Mouse (Mus musculus) forebrain, embryonic 11.5 days (tissue): Measurements from ENCODE around the gene Cfap100. TPM values are rescaled to one million over a fixed set of nuclear protein-coding genes. Genes with fewer than 3 reads are reported as not detected.

Experiments used
- ATAC-seq: fragments of 200-750 bp; cut with Nextera tagmentation; replicated peaks from 2 replicates; pipeline ENCODE4 v1.8.0; 2017; ENCODE audit warnings: moderate TSS enrichment; ENCODE audit not compliant: low FRiP score
- DNase-seq: peaks from one replicate; pipeline ENCODE4 v3.0.0-alpha.2; 2017; ENCODE audit warnings: low spot score
- H3K27ac ChIP-seq: fragments of 300-500 bp; sonication (generic); 2 replicates; pipeline ENCODE4 v1.5.1; 2014; ENCODE audit warnings: low read depth, low read length
- H3K27me3 ChIP-seq: fragments of 300-500 bp; sonication (generic); 2 replicates; pipeline ENCODE4 v1.6.1; 2014; ENCODE audit warnings: mild to moderate bottlenecking, low read length, mixed read lengths; ENCODE audit not compliant: control insufficient read depth, insufficient read depth
- H3K36me3 ChIP-seq: fragments of 300-500 bp; sonication (generic); 2 replicates; pipeline ENCODE4 v1.6.1; 2014; ENCODE audit warnings: mild to moderate bottlenecking, low read length, moderate library complexity, mixed read lengths; ENCODE audit not compliant: control insufficient read depth, insufficient read depth
- H3K4me1 ChIP-seq: fragments of 300-500 bp; sonication (generic); replicated peaks from 2 replicates; pipeline ENCODE4 v1.6.1; 2014; ENCODE audit warnings: low read length, mixed read lengths; ENCODE audit not compliant: control insufficient read depth, insufficient read depth
- H3K4me2 ChIP-seq: fragments of 300-500 bp; sonication (generic); 2 replicates; pipeline ENCODE4 v1.6.1; 2014; ENCODE audit warnings: low read depth, mild to moderate bottlenecking, low read length, moderate library complexity, mixed read lengths; ENCODE audit not compliant: severe bottlenecking
- H3K4me3 ChIP-seq: fragments of 300-500 bp; sonication (generic); 2 replicates; pipeline ENCODE4 v1.5.1; 2014; ENCODE audit warnings: low read depth, low read length
- H3K9ac ChIP-seq: fragments of 300-500 bp; sonication (generic); 2 replicates; pipeline ENCODE4 v1.6.1; 2014; ENCODE audit warnings: low read length
- H3K9me3 ChIP-seq: fragments of 300-500 bp; sonication (generic); 2 replicates; pipeline ENCODE4 v1.6.1; 2016; ENCODE audit warnings: low read length, mixed read lengths; ENCODE audit not compliant: control insufficient read depth
- WGBS: fragments of 180-500 bp; shearing (Covaris S2); extraction: QIAGEN DNeasy Blood & Tissue Kit; methylation state at CpG from one replicate; pipeline ENCODE4 v1.1.7; 2014; 5-methylcytosine and 5-hydroxymethylcytosine counted together
- polyA plus RNA-seq: library from polyadenylated mRNA; unstranded; fragments of >200 nt; fragmentation: Nextera tagmentation; extraction: Ambion mirVana; gene quantifications from 2 replicates; pipeline ENCODE4 v1.2.1, GENCODE M21; 2014

Cfap100 gene
- polyA plus RNA-seq, 1 experiment from 2014 or later = 1.8 TPM

GRCm38 (mm10) chr6:90429911-90430310 is 1.3 kb upstream of the Cfap100 start:
- no peak overlapping the region for H3K27ac ChIP-seq
- H3K27me3 ChIP-seq = peaks cover 4% of the 10 kb centered on the region; the same call in 1 of the 2 replicates
- H3K9ac ChIP-seq = no peak overlapping the region
- no peak overlapping the region for H3K4me2 ChIP-seq
- DNase-seq = no peak
- no peak for ATAC-seq
- H3K36me3 ChIP-seq = no peaks in the 10 kb centered on the region
- 90% methylated on average over 14 of the region's 14 CpGs for WGBS
- H3K9me3 ChIP-seq = no peaks in the 10 kb centered on the region
- no peak overlapping the region for H3K4me3 ChIP-seq
- peaks cover 3% of the 10 kb centered on the region; the same call in 1 of the 2 replicates for H3K4me1 ChIP-seq

GRCm38 (mm10) chr6:90426003-90426402 is 2.6 kb downstream of the Cfap100 start:
- no peaks in the 10 kb centered on the region for H3K9me3 ChIP-seq
- 85% methylated on average over 4 of the region's 4 CpGs for WGBS
- H3K27ac ChIP-seq = no peak overlapping the region

GRCm38 (mm10) chr6:90425361-90425760 is 3.2 kb downstream of the Cfap100 start:
- 81% methylated on average over 3 of the region's 3 CpGs for WGBS
- H3K36me3 ChIP-seq = no peaks in the 10 kb centered on the region
- H3K9me3 ChIP-seq = no peaks in the 10 kb centered on the region
- peaks cover 4% of the 10 kb centered on the region; the same call in 1 of the 2 replicates for H3K27me3 ChIP-seq
- DNase-seq (no peak), ATAC-seq (no peak)
- H3K4me1 ChIP-seq = peaks cover 5% of the 10 kb centered on the region; the same call in 1 of the 2 replicates
- no peak overlapping the region for H3K9ac ChIP-seq
- H3K4me3 ChIP-seq = no peak overlapping the region
- H3K27ac ChIP-seq = no peak overlapping the region
- H3K4me2 ChIP-seq = no peak overlapping the region

More at GRCm38 (mm10) chr6:90426003-90426402, 2.6 kb downstream of the Cfap100 start:
- no peak for ATAC-seq
- Histone ChIP-seq H3K9ac (no peak overlapping the region), H3K4me2 (no peak overlapping the region), H3K4me1 (peaks cover 5% of the 10 kb centered on the region; the same call in 1 of the 2 replicates), H3K4me3 (no peak overlapping the region), H3K36me3 (no peaks in the 10 kb centered on the region), H3K27me3 (peaks cover 4% of the 10 kb centered on the region; the same call in 1 of the 2 replicates)
- no peak for DNase-seq

- Histone ChIP-seq H3K4me1 (peaks cover 2% of the 10 kb centered on the region; the same call in 1 of the 2 replicates), H3K27me3 (peaks cover 4% of the 10 kb centered on the region; the same call in 1 of the 2 replicates), H3K4me2 (peak overlapping the region; percentile 44), H3K4me3 (no peak overlapping the region), H3K9ac (peak overlapping the region; percentile 43), H3K27ac (no peak overlapping the region), H3K9me3 (no peaks in the 10 kb centered on the region), H3K36me3 (no peaks in the 10 kb centered on the region)
- 4% methylated on average over 14 of the region's 14 CpGs for WGBS
- ATAC-seq (peak; percentile 89), DNase-seq (peak; percentile 90)
Measured at GRCm38 (mm10) chr6:90422565-90422964, 6.0 kb downstream of the Cfap100 start.

- no peaks in the 10 kb centered on the region for H3K36me3 ChIP-seq
- no peaks in the 10 kb centered on the region for H3K4me1 ChIP-seq
- H3K4me2 ChIP-seq = no peak overlapping the region
- no peak overlapping the region for H3K4me3 ChIP-seq
- ATAC-seq (no peak), DNase-seq (no peak)
- H3K27ac ChIP-seq = no peak overlapping the region
- 84% methylated on average over 7 of the region's 7 CpGs for WGBS
- H3K27me3 ChIP-seq = no peaks in the 10 kb centered on the region
- no peak overlapping the region for H3K9ac ChIP-seq
- no peaks in the 10 kb centered on the region for H3K9me3 ChIP-seq
Measured at GRCm38 (mm10) chr6:90411926-90412325, 16.7 kb downstream of the Cfap100 start.

GRCm38 (mm10) chr6:90410972-90411371 is 17.6 kb downstream of the Cfap100 start:
- ATAC-seq (no peak), DNase-seq (no peak)
- Histone ChIP-seq H3K36me3 (no peaks in the 10 kb centered on the region), H3K27ac (no peak overlapping the region), H3K4me2 (no peak overlapping the region), H3K4me3 (no peak overlapping the region), H3K4me1 (no peaks in the 10 kb centered on the region), H3K9ac (no peak overlapping the region), H3K27me3 (no peaks in the 10 kb centered on the region), H3K9me3 (no peaks in the 10 kb centered on the region)
- 86% methylated on average over 1 of the region's 1 CpGs for WGBS

GRCm38 (mm10) chr6:90408632-90409031 is 20.0 kb downstream of the Cfap100 start:
- H3K4me1 ChIP-seq = no peaks in the 10 kb centered on the region
- DNase-seq = no peak
- H3K27me3 ChIP-seq = no peaks in the 10 kb centered on the region
- no peak overlapping the region for H3K4me2 ChIP-seq
- H3K36me3 ChIP-seq = no peaks in the 10 kb centered on the region
- ATAC-seq = no peak
- H3K27ac ChIP-seq = no peak overlapping the region
- H3K9ac ChIP-seq = no peak overlapping the region
- no peaks in the 10 kb centered on the region for H3K9me3 ChIP-seq
- no peak overlapping the region for H3K4me3 ChIP-seq

GRCm38 (mm10) chr6:90397291-90397690 is 31.3 kb downstream of the Cfap100 start:
- Histone ChIP-seq H3K4me1 (no peaks in the 10 kb centered on the region), H3K4me3 (no peak overlapping the region), H3K36me3 (no peaks in the 10 kb centered on the region; the same call in 1 of the 2 replicates), H3K4me2 (no peak overlapping the region), H3K27me3 (no peaks in the 10 kb centered on the region), H3K27ac (no peak overlapping the region), H3K9ac (no peak overlapping the region), H3K9me3 (no peaks in the 10 kb centered on the region)
- ATAC-seq (no peak), DNase-seq (no peak)
- 90% methylated on average over 3 of the region's 3 CpGs for WGBS

- DNase-seq = no peak
- no peak overlapping the region for H3K4me2 ChIP-seq
- no peak overlapping the region for H3K27ac ChIP-seq
- WGBS = 88% methylated on average over 2 of the region's 2 CpGs
- H3K4me3 ChIP-seq = no peak overlapping the region
- H3K27me3 ChIP-seq = no peaks in the 10 kb centered on the region
- H3K36me3 ChIP-seq = no peaks in the 10 kb centered on the region; the same call in 1 of the 2 replicates
- no peak overlapping the region for H3K9ac ChIP-seq
- H3K9me3 ChIP-seq = no peaks in the 10 kb centered on the region
- no peak for ATAC-seq
- no peaks in the 10 kb centered on the region for H3K4me1 ChIP-seq
Measured at GRCm38 (mm10) chr6:90395751-90396150, 32.8 kb downstream of the Cfap100 start.
